Comparison of ENCODE assay signal across 8 mouse cellular contexts in genomic region chr8:126498465-126498864, GRCm38 (mm10). TPM values are rescaled to one million over a fixed set of nuclear protein-coding genes. Genes with fewer than 3 reads are reported as not detected.
DNase-seq lines count a peak whose midpoint lies in the region; ATAC-seq and TF ChIP-seq lines count a peak whose summit lies in the region.

No protein-coding gene starts in this region.

- H3K27ac ChIP-seq in layer of hippocampus, adult 2 months = peak overlapping the region; percentile 95
- peak overlapping the region; percentile 91; the same call in 1 of the 2 replicates for H3K27ac ChIP-seq in forebrain, embryonic 13.5 days
- peak overlapping the region; percentile 92 for H3K27ac ChIP-seq in kidney, embryonic 15.5 days
- H3K27ac ChIP-seq in neural tube, embryonic 13.5 days (replicated peaks) = peak overlapping the region; percentile 86; the same call in 1 of the 2 replicates

- H3K36me3 ChIP-seq in forebrain, embryonic 13.5 days (ENCODE audit: poor library complexity, severe bottlenecking) = no peaks in the 10 kb centered on the region
- H3K36me3 ChIP-seq in kidney, embryonic 15.5 days = no peaks in the 10 kb centered on the region
- H3K36me3 ChIP-seq in neural tube, embryonic 13.5 days = no peaks in the 10 kb centered on the region

- WGBS in forebrain, embryonic 13.5 days = 9% methylated on average over 6 of the region's 6 CpGs
- WGBS in kidney, embryonic 15.5 days = 45% methylated on average over 6 of the region's 6 CpGs
- WGBS in neural tube, embryonic 13.5 days = 34% methylated on average over 6 of the region's 6 CpGs

- no peak for DNase-seq in layer of hippocampus, adult 2 months (ENCODE audit: low spot score in 2 of 2)
- DNase-seq in layer of hippocampus, postnatal 36 days = no peak
- DNase-seq in left cerebral cortex, adult 18-20 months (ENCODE audit: low spot score in 2 of 2) = no peak
- no peak for DNase-seq in gastrocnemius, postnatal 36 days
- DNase-seq in left cerebral cortex, postnatal 14 days (ENCODE audit: low spot score in 2 of 2) = no peak

- peaks cover 16% of the 10 kb centered on the region for H3K4me1 ChIP-seq in forebrain, embryonic 13.5 days
- H3K4me1 ChIP-seq in kidney, embryonic 15.5 days = peaks cover 28% of the 10 kb centered on the region
- H3K4me1 ChIP-seq in neural tube, embryonic 13.5 days (replicated peaks) = peaks cover 12% of the 10 kb centered on the region

- no peak overlapping the region; the same call in 1 of the 2 replicates for H3K4me3 ChIP-seq in layer of hippocampus, adult 2 months
- no peak overlapping the region; the same call in 1 of the 2 replicates for H3K4me3 ChIP-seq in forebrain, embryonic 13.5 days
- H3K4me3 ChIP-seq in kidney, embryonic 15.5 days (replicated peaks) = peak overlapping the region; percentile 37; the same call in 1 of the 2 replicates
- no peak overlapping the region for H3K4me3 ChIP-seq in neural tube, embryonic 13.5 days

- no peaks in the 10 kb centered on the region for H3K27me3 ChIP-seq in forebrain, embryonic 13.5 days
- no peaks in the 10 kb centered on the region for H3K27me3 ChIP-seq in kidney, embryonic 15.5 days
- H3K27me3 ChIP-seq in neural tube, embryonic 13.5 days = no peaks in the 10 kb centered on the region

- ATAC-seq in forebrain, embryonic 13.5 days = peak; percentile 17
- no peak for ATAC-seq in kidney, embryonic 15.5 days (replicated peaks; ENCODE audit: low FRiP score)
- 0 out of 2 replicates have a peak, but pooled peaks have one; percentile 2 for ATAC-seq in neural tube, embryonic 13.5 days (ENCODE audit: low read depth)

- TF ChIP-seq CTCF in layer of hippocampus, adult 2 months (conservative IDR thresholded peaks at IDR 0.05) = no peak

- no peaks in the 10 kb centered on the region for H3K9me3 ChIP-seq in forebrain, embryonic 13.5 days (replicated peaks)
- no peaks in the 10 kb centered on the region for H3K9me3 ChIP-seq in kidney, embryonic 15.5 days (replicated peaks)
- H3K9me3 ChIP-seq in neural tube, embryonic 13.5 days = no peaks in the 10 kb centered on the region

- intact Hi-C loops in gastrocnemius, postnatal 36 days (cut with DNase I) = loop anchor here (5.0 kb wide), 4 partner anchors 84 to 474 kb away; partner anchors contain the start of gene Rbm34
- intact Hi-C loops in left cerebral cortex, postnatal 14 days (cut with DNase I) = loop anchor here (5.0 kb wide), 2 partner anchors 169 to 239 kb away; no protein-coding TSS in a partner anchor

- H3K9ac ChIP-seq in forebrain, embryonic 13.5 days = peak overlapping the region; percentile 52; the same call in 1 of the 2 replicates
- no peak overlapping the region for H3K9ac ChIP-seq in kidney, embryonic 15.5 days
- H3K9ac ChIP-seq in neural tube, embryonic 13.5 days = peak overlapping the region; percentile 45; the same call in 1 of the 2 replicates

- peak overlapping the region; percentile 61 for H3K4me2 ChIP-seq in forebrain, embryonic 13.5 days
- H3K4me2 ChIP-seq in kidney, embryonic 15.5 days = peak overlapping the region; percentile 70
- peak overlapping the region; percentile 62 for H3K4me2 ChIP-seq in neural tube, embryonic 13.5 days

RNA-seq across cellular contexts. Expression of gene Tarbp1, which starts 23.6 kb away (rescaled TPM):
- total RNA-seq in layer of hippocampus, adult 2 months (2021) = 1 to 10 TPM; 4.6 to 4.9 TPM
- 1 to 10 TPM; 4.4 to 4.6 TPM for total RNA-seq in layer of hippocampus, postnatal 36 days (2021)
- polyA plus RNA-seq in forebrain, embryonic 13.5 days (2015; fragmentation: Nextera tagmentation; extraction: Ambion mirVana) = 1.4 and 1.5 TPM in 2 replicates
- polyA plus RNA-seq in kidney, embryonic 15.5 days (2015; fragmentation: Nextera tagmentation; extraction: Ambion mirVana) = 3.6 and 3.7 TPM in 2 replicates
- 1.5 and 1.6 TPM in 2 replicates for polyA plus RNA-seq in neural tube, embryonic 13.5 days (2015; fragmentation: Nextera tagmentation; extraction: Ambion mirVana)
- total RNA-seq in left cerebral cortex, adult 18-20 months (2021) = 1 to 10 TPM; 4.1 to 4.5 TPM
- total RNA-seq in gastrocnemius, postnatal 36 days (2021) = 1 to 10 TPM; 4.5 to 5.7 TPM
- 1 to 10 TPM; 3.5 to 4.1 TPM for total RNA-seq in left cerebral cortex, postnatal 14 days (2021)
